Mouse (Mus musculus): ENCODE data around the gene Nudt22. TPM values are rescaled to one million over a fixed set of nuclear protein-coding genes. Genes with fewer than 3 reads are reported as not detected.

Nudt22 gene
- polyA plus RNA-seq, 1 experiment from 2014 or later = 25.4 TPM

DNA sequence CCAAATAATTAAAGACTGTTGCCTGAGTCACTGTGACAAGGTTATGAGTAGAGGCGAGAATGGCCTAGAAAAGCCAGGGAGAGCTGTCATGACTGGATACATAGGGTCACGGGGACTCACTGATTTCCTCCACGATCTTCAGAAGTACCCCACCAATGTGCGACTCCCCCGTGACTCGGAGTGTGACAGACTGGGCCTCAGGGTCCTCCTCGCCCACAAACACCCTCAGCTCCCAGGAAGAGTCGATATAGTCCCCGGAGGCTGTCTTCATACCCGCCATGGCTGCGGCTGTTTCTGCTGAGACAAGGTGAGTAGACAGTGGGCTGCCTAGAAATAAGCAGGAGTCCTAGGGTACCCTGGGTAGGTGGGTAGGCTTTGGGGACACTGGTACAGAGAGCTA is 22.6 kb upstream of the Nudt22 start:
- Histone ChIP-seq H3K27me3 (no peaks in the 10 kb centered on the region), H3K4me2 (no peak overlapping the region), H3K9me3 (replicated peaks) (no peaks in the 10 kb centered on the region), H3K36me3 (peaks cover 62% of the 10 kb centered on the region), H3K4me3 (replicated peaks) (no peak overlapping the region), H3K4me1 (no peaks in the 10 kb centered on the region), H3K9ac (no peak overlapping the region), H3K27ac (peak overlapping the region; percentile 1; the same call in 1 of the 2 replicates)
- WGBS = 80% methylated on average over 11 of the region's 11 CpGs
- no peak for ATAC-seq (replicated peaks; ENCODE audit: low FRiP score)

DNA sequence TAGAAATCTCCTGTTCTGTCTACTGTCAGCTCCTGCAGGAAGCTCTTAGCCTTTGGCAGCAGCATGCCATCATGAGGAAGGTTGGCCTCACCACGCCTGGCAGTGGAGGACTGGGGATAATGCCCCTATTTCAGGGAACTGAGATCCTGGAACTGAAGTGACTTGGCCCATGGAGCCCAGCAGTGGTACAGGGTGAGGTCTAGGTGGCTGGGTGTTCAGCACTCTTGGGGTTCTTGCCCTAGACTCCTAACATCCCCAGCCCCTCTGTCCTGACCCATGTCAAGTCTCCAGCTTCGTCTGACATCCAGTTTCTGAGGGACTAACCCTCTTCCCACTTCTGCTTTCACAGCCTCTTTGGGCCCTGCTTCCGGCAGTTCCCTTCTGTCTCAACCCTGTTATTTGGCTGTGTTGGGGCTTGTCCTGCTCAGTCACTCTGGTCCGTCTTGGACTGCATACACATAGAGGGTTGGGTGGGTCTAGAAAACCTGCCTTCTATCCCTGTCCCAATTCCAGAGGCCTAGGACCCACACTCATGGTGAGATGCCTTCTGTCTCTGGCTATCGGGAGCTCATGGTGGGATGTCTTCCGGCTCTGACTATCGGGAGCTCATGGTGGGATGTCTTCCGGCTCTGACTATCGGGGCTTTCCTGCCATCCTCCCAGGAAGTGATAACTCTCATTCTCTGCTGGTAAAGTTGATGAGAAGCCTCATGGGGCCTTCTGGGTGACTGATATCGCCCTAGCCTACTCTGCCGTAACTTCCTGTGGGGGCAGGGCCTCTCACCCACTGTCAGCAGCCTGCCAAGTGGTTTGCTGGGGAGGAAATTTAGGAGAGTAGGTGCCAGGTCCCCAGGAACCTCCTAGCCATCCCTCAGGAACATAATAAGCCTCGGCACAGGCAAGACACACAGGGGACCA is 21.9 kb upstream of the Nudt22 start:
- Histone ChIP-seq H3K9me3 (replicated peaks) (no peaks in the 10 kb centered on the region), H3K9ac (no peak overlapping the region), H3K4me2 (no peak overlapping the region), H3K27me3 (no peaks in the 10 kb centered on the region), H3K27ac (peak overlapping the region; percentile 1; the same call in 1 of the 2 replicates), H3K4me1 (no peaks in the 10 kb centered on the region), H3K4me3 (replicated peaks) (no peak overlapping the region), H3K36me3 (peaks cover 54% of the 10 kb centered on the region)
- 70% methylated on average over 12 of the region's 12 CpGs for WGBS
- ATAC-seq (replicated peaks; ENCODE audit: low FRiP score) = 0 out of 2 replicates have a peak, but pooled peaks have one; percentile 31

DNA sequence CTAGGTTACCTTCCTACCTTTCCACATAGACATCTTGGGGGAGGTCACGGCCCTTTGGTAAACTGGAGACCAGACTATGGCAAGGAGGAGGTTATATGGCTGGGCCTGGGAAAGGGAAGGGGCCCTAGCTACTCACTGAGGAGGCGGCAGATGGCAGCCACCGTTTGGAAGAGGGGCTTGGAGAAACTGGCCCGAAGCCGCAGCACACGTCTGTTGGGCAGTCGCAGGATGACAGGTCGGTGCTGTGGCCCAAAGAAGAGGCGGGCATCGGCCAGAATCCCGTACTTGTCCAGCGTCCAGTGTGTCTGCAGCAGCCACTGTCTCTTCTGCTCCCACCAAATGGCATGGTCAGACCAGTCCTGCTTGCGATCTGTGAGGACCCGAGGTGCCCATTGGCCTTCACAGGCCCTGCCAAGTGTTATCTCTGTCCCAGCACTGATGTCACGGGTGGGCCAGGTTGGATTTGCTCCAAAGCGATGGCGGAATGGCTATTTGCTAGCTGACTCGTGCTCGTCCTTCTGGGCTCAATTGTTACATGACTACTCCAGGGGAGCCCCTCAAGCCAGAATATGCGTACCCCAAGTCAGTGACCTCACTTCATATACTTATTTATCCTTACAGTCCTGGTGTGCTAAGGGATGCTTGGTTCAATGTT is 18.7 kb upstream of the Nudt22 start:
- Histone ChIP-seq H3K4me1 (no peaks in the 10 kb centered on the region), H3K27ac (no peak overlapping the region), H3K36me3 (peaks cover 22% of the 10 kb centered on the region), H3K4me2 (no peak overlapping the region), H3K4me3 (replicated peaks) (no peak overlapping the region), H3K9ac (no peak overlapping the region), H3K27me3 (no peaks in the 10 kb centered on the region), H3K9me3 (replicated peaks) (no peaks in the 10 kb centered on the region)
- WGBS = 91% methylated on average over 20 of the region's 20 CpGs
- no peak for ATAC-seq (replicated peaks; ENCODE audit: low FRiP score)

DNA sequence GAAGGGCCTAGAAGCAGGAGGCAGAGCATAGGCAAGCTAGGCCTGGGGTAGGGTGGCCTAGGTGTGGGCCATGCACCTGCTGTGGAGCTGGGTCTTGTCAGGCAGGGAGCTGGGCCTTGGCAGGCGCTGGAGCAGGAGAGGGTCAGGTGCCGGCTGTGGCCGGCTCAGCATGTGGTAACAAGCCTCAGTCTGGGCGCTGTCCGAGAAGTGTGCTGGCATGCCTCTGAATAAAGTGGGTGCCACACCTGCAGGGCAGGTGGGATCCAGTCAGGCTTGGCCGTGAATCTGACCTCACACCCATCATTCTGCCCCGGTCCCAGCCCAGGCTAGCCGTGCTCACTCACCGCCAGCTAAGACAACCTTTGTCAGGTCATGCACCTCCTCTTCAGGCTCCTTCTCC is 18.1 kb upstream of the Nudt22 start:
- no peak overlapping the region for H3K27ac ChIP-seq
- H3K4me1 ChIP-seq = no peaks in the 10 kb centered on the region
- ATAC-seq (replicated peaks; ENCODE audit: low FRiP score) = no peak
- peaks cover 16% of the 10 kb centered on the region for H3K36me3 ChIP-seq
- 87% methylated on average over 9 of the region's 9 CpGs for WGBS
- no peak overlapping the region for H3K4me2 ChIP-seq
- H3K9me3 ChIP-seq (replicated peaks) = no peaks in the 10 kb centered on the region
- no peaks in the 10 kb centered on the region for H3K27me3 ChIP-seq
- no peak overlapping the region for H3K9ac ChIP-seq
- H3K4me3 ChIP-seq (replicated peaks) = no peak overlapping the region

DNA sequence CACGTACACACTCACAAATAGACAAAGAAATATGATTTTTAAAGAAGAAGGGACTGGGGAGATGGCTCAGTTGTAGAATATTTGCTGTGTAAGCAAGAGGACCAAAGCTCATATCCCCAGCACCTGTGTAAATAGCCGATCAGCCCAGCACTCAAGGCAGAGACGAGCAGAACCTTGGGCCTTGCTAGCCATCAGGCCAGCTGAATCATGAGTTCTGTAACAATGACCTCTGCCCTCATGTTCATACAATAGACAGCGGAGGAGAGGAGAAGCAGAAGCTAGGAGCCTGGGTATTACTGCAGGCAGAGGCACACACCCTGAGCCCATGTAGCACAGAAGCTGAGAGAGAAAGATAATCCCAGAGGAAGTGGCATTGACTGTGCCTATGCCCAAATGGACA is 16.5 kb upstream of the Nudt22 start:
- Histone ChIP-seq H3K4me3 (replicated peaks) (no peak overlapping the region), H3K4me2 (no peak overlapping the region), H3K4me1 (no peaks in the 10 kb centered on the region), H3K27me3 (no peaks in the 10 kb centered on the region), H3K36me3 (peaks cover 3% of the 10 kb centered on the region; the same call in 1 of the 2 replicates), H3K27ac (no peak overlapping the region), H3K9me3 (replicated peaks) (no peaks in the 10 kb centered on the region), H3K9ac (no peak overlapping the region)
- 72% methylated on average over 4 of the region's 4 CpGs for WGBS
- no peak for ATAC-seq (replicated peaks; ENCODE audit: low FRiP score)

DNA sequence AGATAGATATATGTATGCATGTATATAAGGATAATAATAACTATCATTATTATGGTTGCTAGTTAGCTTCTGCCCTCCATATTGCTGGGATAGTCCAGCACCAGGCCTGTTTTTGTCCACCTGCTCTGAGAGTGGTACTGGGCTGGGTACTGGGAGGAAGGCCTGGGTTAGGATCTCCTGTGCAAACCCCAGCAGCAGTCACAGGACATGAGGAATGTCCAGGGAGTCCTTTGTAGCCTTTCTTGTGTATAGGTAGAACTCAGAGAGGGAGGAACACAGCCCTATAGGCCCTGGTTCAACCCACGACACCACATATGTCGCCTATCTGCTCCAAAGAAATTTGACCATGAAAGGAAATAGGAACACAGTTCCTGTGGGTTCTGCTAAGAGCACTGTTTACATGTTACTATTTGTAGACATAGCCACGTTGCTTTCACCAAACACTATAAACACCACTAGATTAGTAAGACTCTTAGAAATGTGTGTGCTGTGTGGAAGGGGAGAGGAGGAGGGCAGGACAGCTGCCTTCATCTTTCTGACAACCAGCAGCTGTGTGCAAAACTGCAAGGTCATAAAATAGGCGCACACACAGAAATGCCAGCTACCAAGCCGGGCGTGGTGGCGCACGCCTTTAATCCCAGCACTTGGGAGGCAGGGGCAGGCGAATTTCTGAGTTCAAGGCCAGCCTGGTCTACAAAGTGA is 11.1 kb upstream of the Nudt22 start:
- no peak for ATAC-seq (replicated peaks; ENCODE audit: low FRiP score)
- H3K9ac ChIP-seq = no peak overlapping the region
- no peaks in the 10 kb centered on the region for H3K36me3 ChIP-seq
- H3K4me2 ChIP-seq = no peak overlapping the region
- no peak overlapping the region for H3K4me3 ChIP-seq (replicated peaks)
- no peaks in the 10 kb centered on the region for H3K4me1 ChIP-seq
- WGBS = 78% methylated on average over 9 of the region's 9 CpGs
- H3K9me3 ChIP-seq (replicated peaks) = no peaks in the 10 kb centered on the region
- no peaks in the 10 kb centered on the region for H3K27me3 ChIP-seq
- H3K27ac ChIP-seq = no peak overlapping the region

DNA sequence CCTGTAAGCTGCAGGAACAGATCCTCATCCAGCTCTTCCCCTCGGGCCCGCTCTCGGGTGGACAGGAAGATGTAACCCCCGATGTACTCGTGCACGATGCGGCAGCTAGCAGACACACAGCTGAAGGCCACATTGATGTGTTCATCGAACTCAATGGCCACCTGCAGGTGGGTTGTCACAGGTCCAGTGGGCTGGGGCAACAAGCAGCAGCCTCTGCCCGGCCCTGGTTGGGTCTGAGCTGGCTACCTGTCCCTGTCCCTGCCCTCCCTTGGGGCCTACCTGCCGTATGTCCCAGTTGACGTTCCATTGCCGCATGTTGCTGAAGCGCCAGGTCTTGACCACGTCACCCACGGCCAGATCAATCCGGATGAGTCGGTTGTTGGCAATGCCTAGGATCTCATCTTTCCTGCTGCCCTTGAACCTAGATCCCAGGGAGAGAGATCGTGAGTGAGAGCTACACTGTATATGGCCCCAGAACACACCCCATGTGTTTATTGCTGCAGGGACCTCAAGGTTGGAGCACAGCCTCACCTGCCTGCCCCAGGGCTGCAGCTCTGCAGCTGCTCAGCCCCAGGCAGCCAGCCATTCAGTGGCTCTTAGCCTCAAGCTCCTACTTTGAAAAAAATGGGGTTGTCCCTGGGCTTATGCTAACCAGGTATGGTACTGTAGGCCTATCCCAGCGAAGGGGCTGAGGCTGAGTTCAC is 3.6 kb upstream of the Nudt22 start:
- H3K4me1 ChIP-seq = peaks cover 30% of the 10 kb centered on the region
- no peak overlapping the region for H3K4me2 ChIP-seq
- H3K4me3 ChIP-seq (replicated peaks) = no peak overlapping the region
- H3K9ac ChIP-seq = no peak overlapping the region
- no peaks in the 10 kb centered on the region for H3K27me3 ChIP-seq
- H3K27ac ChIP-seq = no peak overlapping the region
- H3K36me3 ChIP-seq = peaks cover 24% of the 10 kb centered on the region
- no peaks in the 10 kb centered on the region for H3K9me3 ChIP-seq (replicated peaks)
- no peak for ATAC-seq (replicated peaks; ENCODE audit: low FRiP score)
- WGBS = 95% methylated on average over 19 of the region's 19 CpGs

DNA sequence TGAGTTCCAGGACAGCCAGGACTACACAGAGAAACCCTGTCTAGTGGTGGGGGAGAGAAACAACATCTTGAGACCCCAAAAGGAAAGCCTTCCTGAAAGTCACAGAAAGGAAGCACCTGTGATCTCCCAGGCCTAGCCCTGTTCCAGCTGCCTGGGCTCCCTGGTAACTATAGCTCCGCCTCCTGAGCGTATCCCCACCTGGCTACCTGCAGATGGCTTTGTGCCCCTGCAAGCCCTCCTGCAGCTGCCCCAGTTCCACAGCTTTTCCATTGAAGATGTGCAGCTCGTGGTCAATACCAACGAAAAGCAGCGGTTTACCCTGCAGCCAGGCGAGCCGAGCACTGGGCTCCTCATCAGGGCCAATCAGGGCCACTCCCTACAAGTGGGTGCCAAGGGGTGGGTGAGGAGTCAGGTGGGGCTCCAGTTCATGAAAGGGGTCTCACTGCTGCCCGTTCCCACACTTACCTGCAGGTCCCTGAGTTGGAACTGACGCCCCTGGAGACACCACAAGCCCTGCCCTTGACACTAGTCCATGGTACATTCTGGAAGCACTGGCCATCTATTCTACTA is 1.9 kb upstream of the Nudt22 start:
- Histone ChIP-seq H3K4me1 (peaks cover 44% of the 10 kb centered on the region), H3K4me2 (no peak overlapping the region), H3K36me3 (peaks cover 24% of the 10 kb centered on the region), H3K27me3 (no peaks in the 10 kb centered on the region), H3K9ac (no peak overlapping the region), H3K4me3 (replicated peaks) (no peak overlapping the region), H3K9me3 (replicated peaks) (no peaks in the 10 kb centered on the region), H3K27ac (no peak overlapping the region)
- no peak for ATAC-seq (replicated peaks; ENCODE audit: low FRiP score)
- WGBS = 89% methylated on average over 9 of the region's 9 CpGs

DNA sequence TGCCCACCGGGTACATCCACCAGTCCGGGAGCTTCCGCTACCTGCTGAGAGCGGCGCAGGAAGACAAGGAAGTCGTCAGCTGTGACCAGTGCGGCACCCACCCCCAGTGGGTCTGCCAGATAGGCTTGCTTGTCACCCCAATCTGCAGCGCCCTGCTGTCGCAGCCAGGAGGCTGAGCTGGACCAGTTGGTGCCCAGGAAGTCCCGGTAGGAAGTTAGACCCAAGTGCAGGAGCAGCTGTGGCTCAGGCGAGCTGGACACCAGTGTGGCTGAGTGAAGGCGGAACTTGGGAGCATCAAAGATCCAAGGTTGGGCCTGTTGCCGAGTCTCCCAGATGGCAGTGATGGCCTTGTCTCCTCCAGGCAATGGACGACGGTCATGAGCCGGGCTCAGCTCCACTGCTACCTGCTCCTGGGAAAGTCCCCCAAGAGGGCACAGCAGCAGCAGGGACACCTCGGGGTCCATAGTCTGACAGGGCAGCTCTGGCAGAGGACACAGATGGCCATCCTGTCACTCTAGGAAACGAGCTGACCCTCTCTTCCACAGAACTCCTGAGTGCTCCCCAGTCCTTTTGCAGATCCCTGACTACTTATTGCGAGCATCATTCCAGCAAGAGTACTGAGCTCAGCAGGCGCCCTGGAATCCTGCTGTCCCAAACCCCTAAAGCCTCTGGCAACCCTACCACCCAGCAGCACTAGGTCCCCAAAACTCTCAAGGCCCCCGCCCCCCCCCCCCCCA is 494 bp downstream of the Nudt22 start:
- Histone ChIP-seq H3K4me3 (replicated peaks) (peak overlapping the region; percentile 58), H3K27ac (peak overlapping the region; percentile 68), H3K9ac (peak overlapping the region; percentile 72), H3K9me3 (replicated peaks) (no peaks in the 10 kb centered on the region), H3K4me2 (peak overlapping the region; percentile 82), H3K27me3 (no peaks in the 10 kb centered on the region), H3K4me1 (peaks cover 54% of the 10 kb centered on the region), H3K36me3 (peaks cover 23% of the 10 kb centered on the region)
- ATAC-seq (replicated peaks; ENCODE audit: low FRiP score) = no peak
- WGBS = 42% methylated on average over 21 of the region's 21 CpGs

DNA sequence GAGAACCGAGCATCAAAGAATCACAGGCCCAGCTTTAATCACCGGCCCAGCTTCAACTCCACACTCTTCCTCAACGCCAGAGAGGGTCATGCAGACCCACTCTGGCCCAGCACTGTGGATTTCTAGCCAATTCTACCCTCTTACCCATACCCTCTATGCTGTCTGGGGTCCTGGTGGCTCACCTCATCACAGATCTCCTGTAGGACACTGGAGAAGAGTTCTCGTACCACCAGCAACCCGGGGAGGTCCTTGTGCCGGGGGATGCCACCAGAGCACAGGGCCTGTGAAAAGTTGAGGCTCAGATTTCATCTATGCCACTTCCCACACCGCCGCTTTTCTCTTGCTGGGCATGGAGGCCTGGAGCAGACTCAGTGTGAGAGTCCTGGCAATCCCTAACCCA is 1.4 kb downstream of the Nudt22 start:
- H3K9me3 ChIP-seq (replicated peaks) = no peaks in the 10 kb centered on the region
- H3K4me2 ChIP-seq = peak overlapping the region; percentile 82
- peaks cover 56% of the 10 kb centered on the region for H3K4me1 ChIP-seq
- WGBS = 71% methylated on average over 8 of the region's 8 CpGs
- H3K4me3 ChIP-seq (replicated peaks) = peak overlapping the region; percentile 58
- H3K27me3 ChIP-seq = no peaks in the 10 kb centered on the region
- H3K9ac ChIP-seq = 0 out of 2 replicates have a peak overlapping the region, but pooled peaks have one; percentile 72
- no peak for ATAC-seq (replicated peaks; ENCODE audit: low FRiP score)
- peaks cover 14% of the 10 kb centered on the region for H3K36me3 ChIP-seq
- H3K27ac ChIP-seq = peak overlapping the region; percentile 39; the same call in 1 of the 2 replicates

DNA sequence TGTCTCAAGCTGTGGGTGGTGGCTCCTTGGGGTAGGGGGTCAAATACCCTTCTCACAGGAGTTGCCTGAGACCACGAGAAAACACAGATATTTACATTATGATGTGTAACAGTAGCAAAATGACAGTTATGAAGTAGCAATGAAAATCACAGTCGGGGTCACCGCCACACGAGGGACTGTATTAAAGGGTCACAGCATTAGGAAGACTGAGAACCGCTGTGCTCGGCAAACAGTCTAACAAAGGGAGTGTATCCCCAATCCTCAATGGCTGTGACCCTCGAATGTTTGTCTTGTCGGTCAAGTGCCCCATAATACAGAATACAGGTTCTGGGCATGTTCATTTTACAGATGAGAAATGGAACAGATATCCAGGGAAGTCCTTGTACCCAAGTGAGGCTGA is 1.9 kb downstream of the Nudt22 start:
- no peak overlapping the region for H3K9ac ChIP-seq
- 87% methylated on average over 8 of the region's 8 CpGs for WGBS
- no peak for ATAC-seq (replicated peaks; ENCODE audit: low FRiP score)

More for the DNA sequence above, 1.9 kb downstream of the Nudt22 start:
- no peaks in the 10 kb centered on the region for H3K9me3 ChIP-seq (replicated peaks)
- H3K36me3 ChIP-seq = peaks cover 12% of the 10 kb centered on the region
- peak overlapping the region; percentile 82; the same call in 1 of the 2 replicates for H3K4me2 ChIP-seq
- peaks cover 56% of the 10 kb centered on the region for H3K4me1 ChIP-seq
- no peak overlapping the region for H3K27ac ChIP-seq
- H3K27me3 ChIP-seq = no peaks in the 10 kb centered on the region
- H3K4me3 ChIP-seq (replicated peaks) = no peak overlapping the region; the same call in 1 of the 2 replicates
